Mouse (Mus musculus) colon, adult 2 months (tissue): ENCODE results near the gene Mcee. TPM values are rescaled to one million over a fixed set of nuclear protein-coding genes. Genes with fewer than 3 reads are reported as not detected.

Experiments used
- polyA plus RNA-seq: library from polyadenylated mRNA; depleted of rRNA; stranded (reverse); fragments of >200 nt; gene quantifications from 2 replicates; pipeline ENCODE4 v1.2.3, GENCODE M21; 2012; rRNA removed

Gene Mcee
- 19.7 and 27.0 TPM in 2 replicates for polyA plus RNA-seq

GRCm38 (mm10) chr7:64392122-64392818, at the start of gene Mcee, which contains the start of gene Mphosph10:
TSS of gene Mcee (plus strand) at chr7:64392607.
TSS of gene Mphosph10 (minus strand) at chr7:64392268.

GRCm38 (mm10) chr7:64373830-64374562, 18.4 kb upstream of the Mcee start, which contains the start of gene Fan1:
TSS of gene Fan1 (minus strand) at chr7:64374095.

Other genes starting within 250 kb of the Mcee start
- gene Trpm1, start 238.8 kb upstream of the Mcee start, polyA plus RNA-seq, result 0.05 TPM in 1 of 2 replicates, not detected in the other
- 3.3 and 4.1 TPM in 2 replicates for gene Mtmr10, start 105.0 kb upstream of the Mcee start, polyA plus RNA-seq
- 2.9 and 3.1 TPM in 2 replicates for gene Fan1, start 18.5 kb upstream of the Mcee start, polyA plus RNA-seq
- gene Mphosph10, start 339 bp upstream of the Mcee start, polyA plus RNA-seq, result 0.16 and 0.43 TPM in 2 replicates
- 3.1 and 4.8 TPM in 2 replicates for gene Apba2, start 109.1 kb downstream of the Mcee start, polyA plus RNA-seq